Comparison of ENCODE assay signal across 10 mouse cellular contexts in genomic region chr10:87491485-87492040, GRCm38 (mm10). TPM values are rescaled to one million over a fixed set of nuclear protein-coding genes. Genes with fewer than 3 reads are reported as not detected.
DNase-seq lines count a peak whose midpoint lies in the region; ATAC-seq lines count a peak whose summit lies in the region.
"Had no signal": no experiment of that assay in that cellular context is flagged by ENCODE, and none has a peak within 500 bp of the region (broad histone marks: within the 10 kb centered on the region; RNA-seq: fewer than 3 reads in every experiment).

No protein-coding gene starts in this region.

- H3K4me2 ChIP-seq in heart, embryonic 15.5 days = no peak overlapping the region
- peak overlapping the region; percentile 84 for H3K4me2 ChIP-seq in forebrain, embryonic 11.5 days (ENCODE audit: low read depth, low read length, severe bottlenecking)
- H3K4me2 ChIP-seq in intestine, embryonic 16.5 days (ENCODE audit: low read depth, low read length) = no peak overlapping the region
- H3K4me2 ChIP-seq in neural tube, embryonic 13.5 days = peak overlapping the region; percentile 87

- WGBS in heart, embryonic 15.5 days = 5% methylated on average over 11 of the region's 11 CpGs
- 2% methylated on average over 11 of the region's 11 CpGs for WGBS in forebrain, embryonic 11.5 days
- WGBS in intestine, embryonic 16.5 days = 4% methylated on average over 11 of the region's 11 CpGs
- WGBS in neural tube, embryonic 13.5 days = under 1% methylated on average over 11 of the region's 11 CpGs

- H3K9me3 ChIP-seq in heart, embryonic 15.5 days (replicated peaks) = no peaks in the 10 kb centered on the region
- H3K9me3 ChIP-seq in forebrain, embryonic 11.5 days (ENCODE audit: control insufficient read depth, low read length) = no peaks in the 10 kb centered on the region
- peaks cover 6% of the 10 kb centered on the region; the same call in 1 of the 2 replicates for H3K9me3 ChIP-seq in intestine, embryonic 16.5 days (ENCODE audit: control insufficient read depth, low read length)
- H3K9me3 ChIP-seq in neural tube, embryonic 13.5 days = no peaks in the 10 kb centered on the region

- H3K27ac ChIP-seq in heart, embryonic 15.5 days = no peak overlapping the region
- peak overlapping the region; percentile 91; the same call in 1 of the 2 replicates for H3K27ac ChIP-seq in forebrain, embryonic 11.5 days (ENCODE audit: low read depth, low read length)
- no peak overlapping the region for H3K27ac ChIP-seq in intestine, embryonic 16.5 days (ENCODE audit: low read length)
- peak overlapping the region; percentile 88 for H3K27ac ChIP-seq in neural tube, embryonic 13.5 days (replicated peaks)

- H3K9ac ChIP-seq in heart, embryonic 15.5 days = no peak overlapping the region
- peak overlapping the region; percentile 87 for H3K9ac ChIP-seq in forebrain, embryonic 11.5 days (ENCODE audit: low read length)
- no peak overlapping the region for H3K9ac ChIP-seq in intestine, embryonic 16.5 days (ENCODE audit: low read depth, low read length)
- peak overlapping the region; percentile 86 for H3K9ac ChIP-seq in neural tube, embryonic 13.5 days

- H3K4me3 ChIP-seq in heart, embryonic 15.5 days = peak overlapping the region; percentile 56; the same call in 1 of the 2 replicates
- H3K4me3 ChIP-seq in forebrain, embryonic 11.5 days (ENCODE audit: low read depth, low read length) = peak overlapping the region; percentile 64
- peak overlapping the region; percentile 61; the same call in 1 of the 2 replicates for H3K4me3 ChIP-seq in intestine, embryonic 16.5 days (ENCODE audit: low read length)
- peak overlapping the region; percentile 64 for H3K4me3 ChIP-seq in neural tube, embryonic 13.5 days
- H3K4me3 ChIP-seq: myocyte had no signal

- no peaks in the 10 kb centered on the region for H3K36me3 ChIP-seq in heart, embryonic 15.5 days
- H3K36me3 ChIP-seq in forebrain, embryonic 11.5 days (ENCODE audit: control insufficient read depth, insufficient read depth, low read length) = no peaks in the 10 kb centered on the region
- H3K36me3 ChIP-seq in intestine, embryonic 16.5 days (ENCODE audit: control insufficient read depth, insufficient read depth, low read length) = no peaks in the 10 kb centered on the region
- H3K36me3 ChIP-seq in neural tube, embryonic 13.5 days = no peaks in the 10 kb centered on the region

- peaks cover 97% of the 10 kb centered on the region for H3K27me3 ChIP-seq in heart, embryonic 15.5 days
- peaks cover 15% of the 10 kb centered on the region; the same call in 1 of the 2 replicates for H3K27me3 ChIP-seq in forebrain, embryonic 11.5 days (ENCODE audit: control insufficient read depth, insufficient read depth, low read length)
- peaks cover 90% of the 10 kb centered on the region for H3K27me3 ChIP-seq in intestine, embryonic 16.5 days (replicated peaks; ENCODE audit: control insufficient read depth, insufficient read depth, low read length)
- H3K27me3 ChIP-seq in neural tube, embryonic 13.5 days = peaks cover 40% of the 10 kb centered on the region

- intact Hi-C loops in heart, postnatal 36 days (cut with DNase I) = no loop called here

- H3K4me1 ChIP-seq in heart, embryonic 15.5 days (replicated peaks) = peaks cover 26% of the 10 kb centered on the region
- H3K4me1 ChIP-seq in forebrain, embryonic 11.5 days (replicated peaks; ENCODE audit: control insufficient read depth, insufficient read depth, low read length) = peaks cover 21% of the 10 kb centered on the region
- peaks cover 17% of the 10 kb centered on the region; the same call in 1 of the 2 replicates for H3K4me1 ChIP-seq in intestine, embryonic 16.5 days (ENCODE audit: control insufficient read depth, insufficient read depth, low read length)
- H3K4me1 ChIP-seq in neural tube, embryonic 13.5 days (replicated peaks) = peaks cover 66% of the 10 kb centered on the region

- ATAC-seq in heart, embryonic 15.5 days (replicated peaks; ENCODE audit: insufficient number of reproducible peaks, insufficient read depth, low FRiP score, low read depth) = no peak
- no peak for ATAC-seq in forebrain, embryonic 11.5 days (replicated peaks; ENCODE audit: low FRiP score)
- ATAC-seq in intestine, embryonic 16.5 days = no peak
- ATAC-seq in neural tube, embryonic 13.5 days (ENCODE audit: low read depth) = no peak
- ATAC-seq: Patski had no signal

- no peak for DNase-seq in heart, postnatal 36 days
- DNase-seq in forebrain, embryonic 11.5 days (ENCODE audit: low spot score) = no peak
- DNase-seq in spleen, postnatal 10 days (ENCODE audit: low spot score in 2 of 2) = no peak
- no peak for DNase-seq in lung, postnatal 4 days
- DNase-seq in cerebellum, adult 8-10 months = no peak

RNA-seq across cellular contexts. Expression of gene Ascl1, which starts 1.9 kb away (rescaled TPM):
- 0.15 and 0.95 TPM in 2 replicates for polyA plus RNA-seq in heart, embryonic 15.5 days (2015; fragmentation: Nextera tagmentation; extraction: Ambion mirVana)
- not detected for total RNA-seq in heart, postnatal 36 days (2021)
- polyA plus RNA-seq in forebrain, embryonic 11.5 days (2014; fragmentation: Nextera tagmentation; extraction: Ambion mirVana) = 60.6 and 69.9 TPM in 2 replicates
- 3.1 and 4.2 TPM in 2 replicates for polyA plus RNA-seq in intestine, embryonic 16.5 days (2015; fragmentation: Nextera tagmentation; extraction: Ambion mirVana)
- polyA plus RNA-seq in neural tube, embryonic 13.5 days (2015; fragmentation: Nextera tagmentation; extraction: Ambion mirVana) = 12.9 and 21.2 TPM in 2 replicates
- polyA plus RNA-seq: myocyte, Patski had no signal

RNA-seq across cellular contexts. Expression of gene Pah, which starts 30.0 kb away (rescaled TPM):
- 0.09 TPM in 1 of 2 replicates, not detected in the other for polyA plus RNA-seq in heart, embryonic 15.5 days (2015; fragmentation: Nextera tagmentation; extraction: Ambion mirVana)
- total RNA-seq in heart, postnatal 36 days (2021) = 1 to 10 TPM; 3.5 to 4.6 TPM
- polyA plus RNA-seq in forebrain, embryonic 11.5 days (2014; fragmentation: Nextera tagmentation; extraction: Ambion mirVana) = not detected in 2 replicates
- 1.2 and 2.2 TPM in 2 replicates for polyA plus RNA-seq in intestine, embryonic 16.5 days (2015; fragmentation: Nextera tagmentation; extraction: Ambion mirVana)
- not detected in 2 replicates for polyA plus RNA-seq in neural tube, embryonic 13.5 days (2015; fragmentation: Nextera tagmentation; extraction: Ambion mirVana)
- polyA plus RNA-seq: myocyte, Patski had no signal

Comparison
In these comparisons a context has a peak if more than half of its experiments do, and no peak if none do; other contexts are left out.
1. H3K27ac ChIP-seq: peak in forebrain, embryonic 11.5 days (single experiment) and neural tube, embryonic 13.5 days (single experiment); none in heart, embryonic 15.5 days (single experiment) and intestine, embryonic 16.5 days (single experiment).
2. H3K4me2 ChIP-seq: peak in forebrain, embryonic 11.5 days (single experiment) and neural tube, embryonic 13.5 days (single experiment); none in heart, embryonic 15.5 days (single experiment) and intestine, embryonic 16.5 days (single experiment).
3. H3K9ac ChIP-seq: peak in forebrain, embryonic 11.5 days (single experiment) and neural tube, embryonic 13.5 days (single experiment); none in heart, embryonic 15.5 days (single experiment) and intestine, embryonic 16.5 days (single experiment).
4. Peak in every context shown above with its lines, with median percentiles within 50 percentile points of each other: H3K4me3 ChIP-seq.